Mouse (Mus musculus) intestine, embryonic 14.5 days (tissue): ENCODE measurements around the gene Qtrt1. TPM values are rescaled to one million over a fixed set of nuclear protein-coding genes. Genes with fewer than 3 reads are reported as not detected.
A peak's percentile ranks its signal among the peaks of the same experiment; 100 is the strongest.
"Not testable (repeated sequence)": the region's sequence is repeated elsewhere in the genome, so short reads cannot be mapped to it uniquely, and the experiment has no call there.

Experiments
- ATAC-seq: fragments of 200-750 bp; cut with Nextera tagmentation; replicated peaks from 2 replicates; pipeline ENCODE4 v1.8.0; 2017; ENCODE audit warnings: low read depth, moderate number of reproducible peaks, moderate TSS enrichment, moderate library complexity; ENCODE audit not compliant: low FRiP score, low TSS enrichment
- DNase-seq: peaks from one replicate; pipeline ENCODE4 v3.0.0-alpha.2; 2018; ENCODE audit warnings: low spot score
- H3K27ac ChIP-seq: fragments of 300-500 bp; sonication (generic); 2 replicates; pipeline ENCODE4 v1.5.1; 2014; ENCODE audit warnings: low read depth, mild to moderate bottlenecking, control low read depth
- H3K27me3 ChIP-seq: fragments of 300-500 bp; sonication (generic); replicated peaks from 2 replicates; pipeline ENCODE4 v1.6.1; 2014; ENCODE audit warnings: low read length, control low read depth; ENCODE audit not compliant: control insufficient read depth, insufficient read depth
- H3K36me3 ChIP-seq: fragments of 300-500 bp; sonication (generic); 2 replicates; pipeline ENCODE4 v1.6.1; 2014; ENCODE audit warnings: low read length, control low read depth; ENCODE audit not compliant: control insufficient read depth, insufficient read depth
- H3K4me1 ChIP-seq: fragments of 300-500 bp; sonication (generic); replicated peaks from 2 replicates; pipeline ENCODE4 v1.6.1; 2014; ENCODE audit warnings: low read length, control low read depth, mixed read lengths; ENCODE audit not compliant: control insufficient read depth, insufficient read depth
- H3K4me2 ChIP-seq: fragments of 300-500 bp; sonication (generic); 2 replicates; pipeline ENCODE4 v1.6.1; 2014; ENCODE audit warnings: low read length
- H3K4me3 ChIP-seq: fragments of 300-500 bp; sonication (generic); 2 replicates; pipeline ENCODE4 v1.5.1; 2014; ENCODE audit warnings: low read depth, low read length, control low read depth, mixed read lengths
- H3K9ac ChIP-seq: fragments of 300-500 bp; sonication (generic); 2 replicates; pipeline ENCODE4 v1.6.1; 2014; ENCODE audit warnings: mild to moderate bottlenecking, low read length
- H3K9me3 ChIP-seq: fragments of 300-500 bp; sonication (generic); 2 replicates; pipeline ENCODE4 v1.6.1; 2016; ENCODE audit warnings: low read length, control low read depth; ENCODE audit not compliant: control insufficient read depth
- WGBS: fragments of 180-500 bp; shearing (Covaris S2); extraction: QIAGEN DNeasy Blood & Tissue Kit; methylation state at CpG from one replicate; pipeline ENCODE4 v1.1.7; 2014; 5-methylcytosine and 5-hydroxymethylcytosine counted together
- polyA plus RNA-seq: library from polyadenylated mRNA; unstranded; fragments of >200 nt; fragmentation: Nextera tagmentation; extraction: Ambion mirVana; gene quantifications from 2 replicates; pipeline ENCODE4 v1.2.1, GENCODE M21; 2014

Gene Qtrt1
- polyA plus RNA-seq, 1 experiment from 2014 or later: 69.9 TPM

GRCm38 (mm10) chr9:21456930-21457634 is 45.4 kb downstream of the Qtrt1 start:
- H3K36me3 ChIP-seq: peaks cover 16% of the 10 kb centered on the region; the same call in 1 of the 2 replicates
- no peak for DNase-seq
- H3K4me1 ChIP-seq: no peaks in the 10 kb centered on the region
- no peaks in the 10 kb centered on the region for H3K27me3 ChIP-seq
- H3K4me3 ChIP-seq: no peak overlapping the region
- H3K9ac ChIP-seq: no peak overlapping the region
- no peak overlapping the region for H3K27ac ChIP-seq
- WGBS: 80% methylated on average over 10 of the region's 10 CpGs
- no peak for ATAC-seq
- H3K4me2 ChIP-seq: no peak overlapping the region
- H3K9me3 ChIP-seq: no peaks in the 10 kb centered on the region

GRCm38 (mm10) chr9:21458821-21459220 is 47.2 kb downstream of the Qtrt1 start:
- Histone ChIP-seq H3K9ac (no peak overlapping the region), H3K9me3 (no peaks in the 10 kb centered on the region), H3K4me3 (no peak overlapping the region), H3K27ac (no peak overlapping the region), H3K27me3 (no peaks in the 10 kb centered on the region), H3K36me3 (peaks cover 16% of the 10 kb centered on the region; the same call in 1 of the 2 replicates), H3K4me1 (no peaks in the 10 kb centered on the region), H3K4me2 (no peak overlapping the region)
- 95% methylated on average over 3 of the region's 3 CpGs for WGBS
- no peak for DNase-seq
- ATAC-seq: no peak

- Histone ChIP-seq H3K27me3 (no peaks in the 10 kb centered on the region), H3K36me3 (peaks cover 18% of the 10 kb centered on the region; the same call in 1 of the 2 replicates), H3K9me3 (no peaks in the 10 kb centered on the region), H3K4me2 (no peak overlapping the region), H3K9ac (no peak overlapping the region), H3K4me1 (no peaks in the 10 kb centered on the region), H3K4me3 (no peak overlapping the region), H3K27ac (no peak overlapping the region)
- no peak for DNase-seq
- WGBS: 85% methylated on average over 3 of the region's 3 CpGs
- ATAC-seq: no peak
Measured at GRCm38 (mm10) chr9:21460400-21460940, 48.8 kb downstream of the Qtrt1 start.

- no peak overlapping the region for H3K9ac ChIP-seq
Measured at GRCm38 (mm10) chr9:21463138-21463590, 51.5 kb downstream of the Qtrt1 start.

GRCm38 (mm10) chr9:21463766-21464564 is 52.3 kb downstream of the Qtrt1 start:
- H3K27ac ChIP-seq: no peak overlapping the region
- H3K9me3 ChIP-seq: no peaks in the 10 kb centered on the region
- no peaks in the 10 kb centered on the region for H3K4me1 ChIP-seq
- DNase-seq (no peak), ATAC-seq (no peak)
- no peak overlapping the region for H3K4me2 ChIP-seq
- no peak overlapping the region for H3K4me3 ChIP-seq
- no peak overlapping the region for H3K9ac ChIP-seq
- 83% methylated on average over 3 of the region's 3 CpGs for WGBS
- H3K36me3 ChIP-seq: peaks cover 43% of the 10 kb centered on the region
- H3K27me3 ChIP-seq: no peaks in the 10 kb centered on the region

More at GRCm38 (mm10) chr9:21463138-21463590, 51.5 kb downstream of the Qtrt1 start:
- H3K4me3 ChIP-seq: no peak overlapping the region
- DNase-seq (no peak), ATAC-seq (no peak)
- no peaks in the 10 kb centered on the region for H3K9me3 ChIP-seq
- 54% methylated on average over 5 of the region's 5 CpGs for WGBS
- H3K4me2 ChIP-seq: no peak overlapping the region; the same call in 1 of the 2 replicates
- peaks cover 38% of the 10 kb centered on the region for H3K36me3 ChIP-seq
- 0 out of 2 replicates have a peak overlapping the region, but pooled peaks have one; percentile 14 for H3K27ac ChIP-seq
- H3K4me1 ChIP-seq: no peaks in the 10 kb centered on the region
- H3K27me3 ChIP-seq: no peaks in the 10 kb centered on the region

- WGBS: 94% methylated on average over 7 of the region's 7 CpGs
Measured at GRCm38 (mm10) chr9:21464565-21464928, 52.9 kb downstream of the Qtrt1 start.

GRCm38 (mm10) chr9:21469032-21470024 is 57.7 kb downstream of the Qtrt1 start:
- H3K36me3 ChIP-seq: peaks cover 68% of the 10 kb centered on the region
- WGBS: 84% methylated on average over 18 of the region's 20 CpGs
- peak; percentile 26; the same call in 1 of the 2 replicates for ATAC-seq

More at GRCm38 (mm10) chr9:21464565-21464928, 52.9 kb downstream of the Qtrt1 start:
- H3K9me3 ChIP-seq, H3K4me3 ChIP-seq, H3K9ac ChIP-seq, H3K4me1 ChIP-seq, H3K4me2 ChIP-seq, DNase-seq, ATAC-seq, H3K27ac ChIP-seq, H3K27me3 ChIP-seq: not testable (repeated sequence)
- peaks cover 44% of the 10 kb centered on the region for H3K36me3 ChIP-seq

More at GRCm38 (mm10) chr9:21469032-21470024, 57.7 kb downstream of the Qtrt1 start:
- H3K4me3 ChIP-seq: no peak overlapping the region
- no peaks in the 10 kb centered on the region for H3K9me3 ChIP-seq
- H3K4me2 ChIP-seq: no peak overlapping the region
- no peaks in the 10 kb centered on the region for H3K27me3 ChIP-seq
- H3K9ac ChIP-seq: no peak overlapping the region
- H3K4me1 ChIP-seq: no peaks in the 10 kb centered on the region
- no peak overlapping the region for H3K27ac ChIP-seq
- peak; percentile 59 for DNase-seq
